Mouse (Mus musculus) midbrain, embryonic 15.5 days (tissue): ENCODE results near the gene Fam178b. TPM values are rescaled to one million over a fixed set of nuclear protein-coding genes. Genes with fewer than 3 reads are reported as not detected.

ENCODE experiments used
- ATAC-seq: fragments of 200-750 bp; cut with Nextera tagmentation; replicated peaks from 2 replicates; pipeline ENCODE4 v1.8.0; 2017; ENCODE audit warnings: moderate TSS enrichment
- H3K27ac ChIP-seq: fragments of 300-500 bp; sonication (generic); 2 replicates; pipeline ENCODE4 v1.5.1; 2015; ENCODE audit warnings: mild to moderate bottlenecking, inconsistent platforms
- H3K27me3 ChIP-seq: fragments of 300-500 bp; sonication (generic); replicated peaks from 2 replicates; pipeline ENCODE4 v1.6.1; 2015; ENCODE audit warnings: inconsistent platforms
- H3K36me3 ChIP-seq: fragments of 300-500 bp; sonication (generic); replicated peaks from 2 replicates; pipeline ENCODE4 v1.6.1; 2015; ENCODE audit warnings: inconsistent platforms
- H3K4me1 ChIP-seq: fragments of 300-500 bp; sonication (generic); 2 replicates; pipeline ENCODE4 v1.6.1; 2015; ENCODE audit warnings: inconsistent platforms
- H3K4me2 ChIP-seq: fragments of 300-500 bp; sonication (generic); 2 replicates; pipeline ENCODE4 v1.6.1; 2015; ENCODE audit warnings: inconsistent platforms, mild to moderate bottlenecking, moderate library complexity
- H3K4me3 ChIP-seq: fragments of 300-500 bp; sonication (generic); 2 replicates; pipeline ENCODE4 v1.5.1; 2015; ENCODE audit warnings: mild to moderate bottlenecking, inconsistent platforms
- H3K9ac ChIP-seq: fragments of 300-500 bp; sonication (generic); 2 replicates; pipeline ENCODE4 v1.6.1; 2015; ENCODE audit warnings: mild to moderate bottlenecking, inconsistent platforms
- H3K9me3 ChIP-seq: fragments of 300-500 bp; sonication (generic); 2 replicates; pipeline ENCODE4 v1.6.1; 2016; ENCODE audit warnings: inconsistent platforms
- WGBS: fragments of 180-500 bp; shearing (Covaris S2); methylation state at CpG from one replicate; pipeline ENCODE4 v1.1.7; 2015; ENCODE audit warnings: mixed read lengths; 5-methylcytosine and 5-hydroxymethylcytosine counted together
- polyA plus RNA-seq: library from polyadenylated mRNA; unstranded; fragments of >200 nt; fragmentation: Nextera tagmentation; extraction: Ambion mirVana; gene quantifications from 2 replicates; pipeline ENCODE4 v1.2.1, GENCODE M21; 2015

The Fam178b gene
- polyA plus RNA-seq, 1 experiment from 2014 or later = not detected

DNA sequence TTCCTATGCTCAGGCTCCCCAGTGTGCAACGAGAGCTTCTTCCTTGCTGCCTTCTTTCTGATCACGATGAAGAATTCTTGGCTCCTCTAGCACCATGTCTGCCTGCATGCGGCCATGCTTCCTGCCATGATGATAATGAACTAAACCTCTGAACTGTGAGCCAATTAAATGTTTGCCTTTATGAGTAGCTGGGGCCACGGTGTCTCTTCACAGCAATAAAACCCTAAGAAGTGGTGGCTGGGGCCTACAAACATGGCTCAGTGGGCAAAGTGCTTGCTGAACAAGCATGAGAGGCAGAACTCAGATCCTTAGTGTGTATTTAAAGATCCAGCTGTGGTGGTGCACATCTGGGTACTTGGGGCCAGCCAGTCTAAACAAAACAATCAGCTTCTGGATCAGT is 17.0 kb downstream of the Fam178b start:
- Histone ChIP-seq H3K9me3 (no peaks in the 10 kb centered on the region), H3K4me2 (no peak overlapping the region), H3K4me3 (no peak overlapping the region), H3K27me3 (no peaks in the 10 kb centered on the region), H3K4me1 (no peaks in the 10 kb centered on the region), H3K9ac (no peak overlapping the region), H3K36me3 (no peaks in the 10 kb centered on the region), H3K27ac (no peak overlapping the region)
- WGBS = 66% methylated on average over 4 of the region's 4 CpGs
- ATAC-seq = no peak

GRCm38 (mm10) chr1:36665165-36665723 is 17.7 kb downstream of the Fam178b start:
- Histone ChIP-seq H3K27ac (no peak overlapping the region), H3K9ac (no peak overlapping the region), H3K27me3 (no peaks in the 10 kb centered on the region), H3K4me1 (no peaks in the 10 kb centered on the region), H3K9me3 (no peaks in the 10 kb centered on the region), H3K4me2 (no peak overlapping the region), H3K36me3 (no peaks in the 10 kb centered on the region), H3K4me3 (no peak overlapping the region)
- WGBS = 68% methylated on average over 11 of the region's 11 CpGs
- ATAC-seq = no peak

DNA sequence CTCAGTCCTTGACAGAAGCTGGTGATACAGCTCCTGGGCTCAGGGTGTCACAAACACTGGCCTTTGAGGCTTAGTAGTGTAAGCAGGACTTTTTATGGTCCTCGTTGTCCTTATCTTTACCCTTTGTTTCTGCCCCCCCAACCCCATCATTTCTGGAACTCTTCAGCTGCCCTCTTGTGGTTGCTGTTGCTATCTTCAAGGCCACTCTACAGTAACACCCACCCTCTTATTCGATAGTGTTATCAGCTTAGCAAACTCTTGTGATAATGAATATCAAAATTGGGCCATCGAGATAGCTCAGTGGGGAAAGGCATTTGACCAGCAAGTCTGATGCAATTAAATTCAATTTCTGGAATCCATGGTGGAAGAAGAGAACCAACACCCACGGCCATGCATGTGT is 18.5 kb downstream of the Fam178b start:
- Histone ChIP-seq H3K36me3 (no peaks in the 10 kb centered on the region), H3K27ac (no peak overlapping the region), H3K4me2 (no peak overlapping the region), H3K4me1 (no peaks in the 10 kb centered on the region), H3K9ac (no peak overlapping the region), H3K9me3 (no peaks in the 10 kb centered on the region), H3K27me3 (no peaks in the 10 kb centered on the region), H3K4me3 (no peak overlapping the region)
- no peak for ATAC-seq
- WGBS = 77% methylated on average over 4 of the region's 4 CpGs

DNA sequence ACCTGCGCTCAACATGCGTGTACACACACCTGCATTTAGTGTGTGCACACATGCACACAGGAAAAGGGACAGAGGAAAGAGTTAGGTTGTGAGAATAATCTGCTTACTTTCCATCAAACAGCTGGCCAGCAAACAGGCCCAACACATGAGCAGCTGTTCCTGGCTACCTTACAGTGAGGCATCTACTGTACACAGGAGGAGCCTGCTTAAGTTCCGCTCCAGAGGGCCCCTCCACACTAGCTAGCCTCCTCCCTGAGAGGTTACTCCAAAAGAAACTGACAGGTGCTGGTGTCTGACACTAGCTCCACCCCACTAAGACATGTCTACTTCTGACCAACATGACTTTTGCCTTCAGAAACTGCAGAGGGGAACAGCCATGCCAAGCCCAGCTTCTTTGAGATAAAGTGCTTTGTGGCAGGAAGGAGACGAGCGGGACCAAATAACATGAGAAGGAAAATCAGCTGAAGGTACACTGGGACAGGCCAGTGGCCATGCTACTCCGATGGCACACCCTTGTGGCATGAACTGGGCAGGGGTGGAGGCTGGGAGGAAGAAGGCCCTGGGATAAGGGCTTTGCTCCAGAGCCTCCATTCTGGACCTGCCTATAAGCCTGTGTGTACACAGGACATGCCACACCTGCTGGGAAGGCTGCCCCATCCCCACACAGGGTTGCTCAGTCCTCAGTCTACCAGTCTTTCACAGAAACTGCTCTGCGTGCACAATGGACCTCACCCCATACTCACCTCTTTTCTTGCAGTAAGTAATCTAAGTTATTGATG is 24.2 kb downstream of the Fam178b start:
- H3K4me1 ChIP-seq = no peaks in the 10 kb centered on the region
- WGBS = 84% methylated on average over 7 of the region's 7 CpGs
- H3K4me2 ChIP-seq = no peak overlapping the region
- H3K36me3 ChIP-seq = no peaks in the 10 kb centered on the region
- H3K9ac ChIP-seq = no peak overlapping the region
- H3K27me3 ChIP-seq = no peaks in the 10 kb centered on the region
- H3K4me3 ChIP-seq = no peak overlapping the region
- H3K9me3 ChIP-seq = no peaks in the 10 kb centered on the region
- no peak overlapping the region for H3K27ac ChIP-seq
- ATAC-seq = no peak

DNA sequence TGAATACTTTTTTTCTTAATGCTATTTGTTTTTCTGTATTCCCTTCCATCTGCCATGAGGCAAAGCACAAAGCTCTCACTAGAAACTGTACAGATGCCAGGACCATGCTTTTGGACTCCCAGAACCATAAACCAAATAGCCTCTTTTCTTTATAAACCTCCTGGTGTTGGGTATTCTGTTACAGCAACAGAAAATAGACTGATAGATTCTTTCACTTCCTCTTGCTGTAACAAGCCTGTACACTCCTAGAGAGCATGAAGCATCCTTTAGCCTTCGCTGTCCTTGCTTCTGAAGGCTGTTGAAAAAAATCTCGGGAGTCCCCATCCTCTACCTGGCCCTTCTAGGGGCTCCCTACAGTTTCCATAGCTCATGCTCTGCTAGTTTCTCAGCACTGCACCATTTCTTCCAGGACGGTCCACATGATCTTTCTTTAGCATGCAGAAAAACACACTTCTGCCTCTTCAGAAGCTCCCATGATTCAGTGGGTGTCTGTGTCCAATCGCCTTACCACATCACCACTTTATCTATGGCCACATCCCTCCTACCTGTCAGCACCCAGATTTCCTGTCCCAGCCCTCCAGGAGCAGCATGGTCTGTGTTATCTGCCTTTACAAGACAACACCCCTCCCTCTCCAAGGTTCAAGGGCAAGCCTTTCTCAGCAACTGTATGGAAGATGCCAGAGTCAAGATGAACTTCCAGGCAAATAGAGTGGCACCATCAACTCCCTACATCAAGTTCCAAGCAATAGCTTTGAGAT is 25.1 kb downstream of the Fam178b start:
- Histone ChIP-seq H3K9ac (no peak overlapping the region), H3K27me3 (no peaks in the 10 kb centered on the region), H3K4me1 (no peaks in the 10 kb centered on the region), H3K27ac (no peak overlapping the region), H3K9me3 (no peaks in the 10 kb centered on the region), H3K36me3 (no peaks in the 10 kb centered on the region), H3K4me2 (no peak overlapping the region), H3K4me3 (no peak overlapping the region)
- no peak for ATAC-seq
- WGBS = 81% methylated on average over 4 of the region's 4 CpGs

GRCm38 (mm10) chr1:36656233-36656632 is 26.8 kb downstream of the Fam178b start:
- Histone ChIP-seq H3K36me3 (no peaks in the 10 kb centered on the region), H3K4me2 (no peak overlapping the region), H3K4me3 (no peak overlapping the region), H3K4me1 (no peaks in the 10 kb centered on the region), H3K27me3 (no peaks in the 10 kb centered on the region), H3K9me3 (no peaks in the 10 kb centered on the region), H3K9ac (no peak overlapping the region), H3K27ac (no peak overlapping the region)
- WGBS = 86% methylated on average over 3 of the region's 3 CpGs
- ATAC-seq = no peak

DNA sequence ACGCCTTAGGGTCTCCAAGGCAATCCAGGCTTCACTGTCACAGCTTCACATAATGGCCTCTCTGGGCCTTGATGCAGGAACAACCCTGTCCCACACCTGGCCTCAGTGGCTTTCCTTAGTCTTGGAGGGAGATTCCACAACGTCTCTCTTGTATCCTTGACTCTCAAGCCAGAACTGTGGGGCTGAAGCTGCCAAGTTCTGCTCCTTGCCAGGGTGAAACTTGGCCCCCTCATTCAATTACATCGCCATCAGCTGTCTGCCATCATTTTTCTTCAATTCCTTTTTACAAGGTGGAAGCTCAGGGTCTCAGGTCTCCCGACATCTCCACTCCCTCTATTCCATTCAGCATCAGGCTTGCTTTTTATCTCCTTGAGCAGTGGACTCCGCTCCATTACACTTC is 27.9 kb downstream of the Fam178b start:
- Histone ChIP-seq H3K27me3 (no peaks in the 10 kb centered on the region), H3K4me2 (no peak overlapping the region), H3K9me3 (no peaks in the 10 kb centered on the region), H3K27ac (no peak overlapping the region), H3K4me1 (no peaks in the 10 kb centered on the region), H3K36me3 (no peaks in the 10 kb centered on the region), H3K9ac (no peak overlapping the region), H3K4me3 (no peak overlapping the region)
- ATAC-seq = no peak
- WGBS = 87% methylated on average over 5 of the region's 5 CpGs

DNA sequence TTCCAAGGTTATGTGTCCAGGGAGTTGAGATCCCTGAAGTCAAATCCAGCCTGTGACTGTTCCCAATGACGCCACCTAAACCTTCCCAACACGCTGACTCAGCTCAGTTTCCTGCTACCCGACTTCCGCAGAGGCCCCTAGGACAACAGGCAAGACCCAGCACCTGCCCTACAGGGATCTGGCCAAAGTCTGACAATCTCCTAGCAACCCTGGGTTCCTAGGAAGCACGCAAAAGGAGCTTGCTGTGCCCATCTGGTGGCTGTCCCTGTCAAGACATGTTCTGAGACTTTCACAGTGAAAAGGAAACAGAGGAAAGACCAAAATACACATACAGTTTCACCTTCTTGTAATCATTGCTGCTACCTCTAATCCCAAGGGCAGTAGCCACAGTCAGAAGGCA is 35.4 kb downstream of the Fam178b start:
- Histone ChIP-seq H3K4me1 (no peaks in the 10 kb centered on the region), H3K36me3 (no peaks in the 10 kb centered on the region), H3K27me3 (no peaks in the 10 kb centered on the region), H3K4me2 (no peak overlapping the region), H3K27ac (no peak overlapping the region), H3K4me3 (no peak overlapping the region), H3K9me3 (no peaks in the 10 kb centered on the region), H3K9ac (no peak overlapping the region)
- 71% methylated on average over 5 of the region's 5 CpGs for WGBS
- ATAC-seq = no peak

GRCm38 (mm10) chr1:36646285-36646684 is 36.7 kb downstream of the Fam178b start:
- no peaks in the 10 kb centered on the region for H3K4me1 ChIP-seq
- ATAC-seq = no peak
- no peaks in the 10 kb centered on the region for H3K36me3 ChIP-seq
- no peak overlapping the region for H3K9ac ChIP-seq
- H3K4me2 ChIP-seq = no peak overlapping the region
- H3K27me3 ChIP-seq = no peaks in the 10 kb centered on the region
- no peak overlapping the region for H3K27ac ChIP-seq
- H3K9me3 ChIP-seq = no peaks in the 10 kb centered on the region
- WGBS = 72% methylated on average over 3 of the region's 3 CpGs
- H3K4me3 ChIP-seq = no peak overlapping the region

DNA sequence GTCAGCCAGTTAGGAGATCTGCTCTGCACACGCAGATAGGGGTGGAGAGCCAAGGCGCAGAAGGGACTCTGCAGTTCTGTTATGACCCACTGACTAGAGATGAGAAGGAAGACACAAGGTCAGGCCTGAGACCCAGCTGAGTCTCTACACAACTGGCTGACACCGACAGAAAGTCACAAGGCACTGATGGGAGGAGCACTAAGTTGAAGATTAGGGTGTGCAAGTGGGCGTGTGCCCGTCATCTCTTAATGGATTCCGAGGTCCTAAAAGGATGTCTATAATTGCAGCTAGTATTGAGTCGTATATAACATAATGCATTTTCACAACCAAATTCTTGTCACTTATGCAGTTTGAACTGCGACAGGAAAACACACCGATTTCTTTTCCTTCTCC is 38.4 kb downstream of the Fam178b start:
- H3K9ac ChIP-seq = no peak overlapping the region
- no peak overlapping the region for H3K4me2 ChIP-seq
- no peaks in the 10 kb centered on the region for H3K4me1 ChIP-seq
- no peaks in the 10 kb centered on the region for H3K9me3 ChIP-seq
- no peak overlapping the region for H3K4me3 ChIP-seq
- whole genome bisulfite sequencing = 90% methylated on average over 9 of the region's 9 CpGs
- ATAC-seq = no peak
- no peaks in the 10 kb centered on the region for H3K27me3 ChIP-seq
- H3K27ac ChIP-seq = no peak overlapping the region
- no peaks in the 10 kb centered on the region for H3K36me3 ChIP-seq

DNA sequence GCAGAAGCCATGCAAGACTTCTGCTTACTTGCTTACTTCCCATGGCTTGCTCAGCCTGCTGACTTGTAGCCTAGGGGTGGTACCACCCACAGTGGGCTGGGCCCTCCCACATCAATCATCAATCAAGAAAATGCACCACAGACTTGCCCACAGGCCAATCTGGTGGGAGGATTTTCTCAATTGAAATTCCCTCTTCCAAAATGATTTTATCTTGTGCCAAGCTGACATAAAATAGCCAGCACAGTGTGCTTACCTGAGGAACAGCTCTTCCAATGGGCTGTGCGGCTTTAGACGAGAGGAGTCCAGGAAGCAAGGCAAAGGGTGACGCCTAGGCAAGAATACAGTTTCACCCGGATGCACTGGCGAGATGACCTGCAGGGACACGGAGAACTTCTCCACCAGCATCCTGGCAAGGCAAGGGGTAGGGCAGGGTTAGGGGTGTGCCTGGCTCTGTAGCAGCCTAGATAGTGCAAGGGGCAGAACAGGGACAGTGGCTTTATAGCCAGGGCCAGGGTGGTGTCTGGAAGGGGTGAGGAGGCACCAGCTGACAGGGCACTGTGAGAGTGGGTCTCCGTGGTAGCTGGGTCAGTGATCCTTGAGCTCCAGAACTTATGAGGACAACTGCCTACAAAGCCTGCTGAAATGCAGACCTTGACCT is 38.9 kb downstream of the Fam178b start:
- H3K9me3 ChIP-seq = no peaks in the 10 kb centered on the region
- H3K27me3 ChIP-seq = no peaks in the 10 kb centered on the region
- WGBS = 92% methylated on average over 7 of the region's 7 CpGs
- H3K4me3 ChIP-seq = no peak overlapping the region
- no peak overlapping the region for H3K9ac ChIP-seq
- H3K36me3 ChIP-seq = no peaks in the 10 kb centered on the region
- no peak for ATAC-seq
- no peaks in the 10 kb centered on the region for H3K4me1 ChIP-seq
- H3K4me2 ChIP-seq = no peak overlapping the region
- H3K27ac ChIP-seq = no peak overlapping the region

DNA sequence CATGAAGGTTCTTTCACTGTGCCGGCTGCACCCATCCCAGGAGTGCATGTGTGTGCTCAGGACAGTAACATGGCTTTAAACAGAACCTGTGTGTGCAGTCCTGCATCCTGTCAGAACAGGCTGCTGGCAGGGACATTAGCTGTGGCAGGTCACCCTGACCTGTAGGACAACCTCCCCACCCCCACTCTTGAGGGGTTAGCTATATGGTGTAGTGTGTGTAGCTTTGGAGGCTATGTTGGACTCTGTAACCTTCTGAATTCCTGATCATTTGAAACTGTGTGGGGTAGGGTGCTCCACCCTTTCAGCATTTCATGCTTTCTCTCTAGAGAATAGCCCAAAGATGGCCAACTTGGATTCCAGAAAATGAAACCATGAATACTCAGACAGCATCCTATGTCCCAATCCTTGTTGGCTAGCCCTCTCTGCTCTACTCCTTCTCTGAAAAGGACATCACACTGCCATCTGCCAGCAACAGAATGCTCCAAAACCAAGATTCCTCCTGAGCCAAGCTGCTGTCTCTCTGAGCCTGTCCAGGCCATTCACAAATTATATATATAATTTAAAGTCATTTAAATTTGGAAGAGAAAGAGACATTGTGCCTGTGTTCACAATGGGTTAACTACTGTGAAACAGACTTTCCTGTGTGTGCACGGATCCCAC is 47.0 kb downstream of the Fam178b start:
- H3K4me2 ChIP-seq = no peak overlapping the region
- WGBS = 76% methylated on average over 2 of the region's 2 CpGs
- no peak for ATAC-seq
- no peaks in the 10 kb centered on the region for H3K9me3 ChIP-seq
- no peaks in the 10 kb centered on the region for H3K27me3 ChIP-seq
- no peak overlapping the region for H3K27ac ChIP-seq
- no peaks in the 10 kb centered on the region for H3K4me1 ChIP-seq
- H3K9ac ChIP-seq = no peak overlapping the region
- no peak overlapping the region for H3K4me3 ChIP-seq
- H3K36me3 ChIP-seq = no peaks in the 10 kb centered on the region
